Mouse (Mus musculus) limb, embryonic 10.5 days (tissue): Measurements from ENCODE around the gene Thrsp. TPM values are rescaled to one million over a fixed set of nuclear protein-coding genes. Genes with fewer than 3 reads are reported as not detected.

Experiments
- DNase-seq: peaks from one replicate; pipeline ENCODE4 v3.0.0-alpha.2; 2017; ENCODE audit warnings: low spot score
- H3K27ac ChIP-seq: fragments of 300-500 bp; sonication (generic); 2 replicates; pipeline ENCODE4 v1.5.1; 2016; ENCODE audit warnings: mild to moderate bottlenecking
- H3K27me3 ChIP-seq: fragments of 300-500 bp; sonication (generic); 2 replicates; pipeline ENCODE4 v1.6.1; 2016; ENCODE audit warnings: low read depth, mild to moderate bottlenecking; ENCODE audit not compliant: poor library complexity, severe bottlenecking
- H3K36me3 ChIP-seq: fragments of 300-500 bp; sonication (generic); 2 replicates; pipeline ENCODE4 v1.6.1; 2016; ENCODE audit warnings: mild to moderate bottlenecking, moderate library complexity
- H3K4me1 ChIP-seq: fragments of 300-500 bp; sonication (generic); 2 replicates; pipeline ENCODE4 v1.6.1; 2016
- H3K4me3 ChIP-seq: fragments of 300-500 bp; sonication (generic); 2 replicates; pipeline ENCODE4 v1.5.1; 2016; ENCODE audit warnings: mild to moderate bottlenecking, moderate library complexity
- H3K9me3 ChIP-seq: fragments of 300-500 bp; sonication (generic); replicated peaks from 2 replicates; pipeline ENCODE4 v1.6.1; 2016; ENCODE audit warnings: mild to moderate bottlenecking
- WGBS: fragments of 180-500 bp; shearing (Covaris S2); methylation state at CpG from one replicate; pipeline ENCODE4 v1.1.7; 2016; 5-methylcytosine and 5-hydroxymethylcytosine counted together
- polyA plus RNA-seq: library from polyadenylated mRNA; unstranded; fragments of >200 nt; fragmentation: Nextera tagmentation; extraction: Ambion mirVana; gene quantifications from 2 replicates; pipeline ENCODE4 v1.2.1, GENCODE M21; 2016

The Thrsp gene
- polyA plus RNA-seq, 1 experiment from 2014 or later = 0.46 TPM

GRCm38 (mm10) chr7:97427778-97428420 is 10.4 kb upstream of the Thrsp start:
- Histone ChIP-seq H3K4me3 (no peak overlapping the region), H3K4me1 (peaks cover 18% of the 10 kb centered on the region), H3K27me3 (no peaks in the 10 kb centered on the region), H3K9me3 (no peaks in the 10 kb centered on the region), H3K27ac (no peak overlapping the region), H3K36me3 (no peaks in the 10 kb centered on the region)
- 85% methylated on average over 5 of the region's 5 CpGs for WGBS
- no peak for DNase-seq

GRCm38 (mm10) chr7:97427296-97427695 is 9.8 kb upstream of the Thrsp start:
- Histone ChIP-seq H3K36me3 (no peaks in the 10 kb centered on the region), H3K27me3 (no peaks in the 10 kb centered on the region), H3K9me3 (no peaks in the 10 kb centered on the region), H3K27ac (no peak overlapping the region), H3K4me3 (no peak overlapping the region), H3K4me1 (peaks cover 18% of the 10 kb centered on the region)
- DNase-seq = no peak
- WGBS = 83% methylated on average over 6 of the region's 6 CpGs

DNA sequence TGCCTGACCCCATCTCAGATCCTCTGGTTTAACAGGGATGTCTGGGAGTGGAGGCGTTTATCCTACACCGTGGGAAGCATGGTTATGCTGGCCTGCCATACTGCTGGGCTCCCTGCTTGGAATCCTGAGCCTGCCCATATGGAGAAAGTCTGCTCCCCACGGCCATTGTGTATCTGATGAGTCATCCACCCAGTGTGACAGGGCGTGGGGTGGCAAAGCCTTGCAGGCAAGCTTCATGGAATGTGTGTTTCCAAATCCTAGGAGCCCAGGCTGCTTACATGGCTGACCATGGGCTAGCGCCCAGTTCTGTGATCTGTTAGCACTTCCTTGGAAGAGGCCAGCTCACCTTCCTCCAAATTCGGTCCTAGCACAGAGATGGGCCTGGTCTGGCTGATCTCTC is 9.0 kb upstream of the Thrsp start:
- Histone ChIP-seq H3K4me1 (peaks cover 18% of the 10 kb centered on the region), H3K9me3 (no peaks in the 10 kb centered on the region), H3K4me3 (no peak overlapping the region), H3K27ac (no peak overlapping the region), H3K36me3 (no peaks in the 10 kb centered on the region), H3K27me3 (no peaks in the 10 kb centered on the region)
- 75% methylated on average over 6 of the region's 6 CpGs for WGBS
- no peak for DNase-seq

DNA sequence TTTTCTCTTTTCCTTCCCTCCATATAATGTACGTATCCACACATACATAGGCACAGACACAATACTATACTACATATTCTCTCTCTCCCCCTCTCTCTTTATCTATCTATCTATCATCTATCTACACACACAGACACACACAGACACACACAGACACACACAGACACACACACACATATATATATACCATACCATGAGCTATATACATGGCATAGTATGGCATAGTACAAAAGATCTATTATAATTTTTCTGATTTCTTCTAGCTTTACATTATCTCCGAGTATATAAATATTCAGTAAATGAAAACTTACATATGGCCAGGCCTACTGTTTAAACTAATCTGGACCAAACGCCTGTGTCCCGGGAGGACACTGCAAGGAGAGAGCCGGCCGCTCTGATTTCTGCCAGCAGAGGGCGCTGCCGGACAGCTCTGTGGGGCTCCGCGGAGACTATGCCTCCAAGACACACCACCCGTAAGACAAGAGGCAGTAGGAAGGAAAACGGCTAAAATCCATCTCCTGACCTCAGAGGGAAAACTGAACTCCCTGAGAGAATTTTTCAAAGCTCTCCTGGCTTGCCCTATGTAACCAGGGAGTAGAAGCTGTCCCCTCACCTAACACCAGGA is 7.2 kb upstream of the Thrsp start:
- no peaks in the 10 kb centered on the region for H3K9me3 ChIP-seq
- DNase-seq = peak; percentile 97
- H3K4me1 ChIP-seq = peaks cover 12% of the 10 kb centered on the region
- WGBS = 9% methylated on average over 12 of the region's 12 CpGs
- H3K27me3 ChIP-seq = no peaks in the 10 kb centered on the region
- H3K36me3 ChIP-seq = no peaks in the 10 kb centered on the region
- 0 out of 2 replicates have a peak overlapping the region, but pooled peaks have one; percentile 13 for H3K4me3 ChIP-seq
- H3K27ac ChIP-seq = no peak overlapping the region

- Histone ChIP-seq H3K4me3 (no peak overlapping the region), H3K36me3 (no peaks in the 10 kb centered on the region), H3K9me3 (no peaks in the 10 kb centered on the region), H3K27ac (no peak overlapping the region), H3K27me3 (no peaks in the 10 kb centered on the region), H3K4me1 (peaks cover 4% of the 10 kb centered on the region)
- DNase-seq = no peak
- 74% methylated on average over 5 of the region's 5 CpGs for WGBS
These were observed 6.2 kb upstream of the Thrsp start for GRCm38 (mm10) chr7:97423754-97424153.

DNA sequence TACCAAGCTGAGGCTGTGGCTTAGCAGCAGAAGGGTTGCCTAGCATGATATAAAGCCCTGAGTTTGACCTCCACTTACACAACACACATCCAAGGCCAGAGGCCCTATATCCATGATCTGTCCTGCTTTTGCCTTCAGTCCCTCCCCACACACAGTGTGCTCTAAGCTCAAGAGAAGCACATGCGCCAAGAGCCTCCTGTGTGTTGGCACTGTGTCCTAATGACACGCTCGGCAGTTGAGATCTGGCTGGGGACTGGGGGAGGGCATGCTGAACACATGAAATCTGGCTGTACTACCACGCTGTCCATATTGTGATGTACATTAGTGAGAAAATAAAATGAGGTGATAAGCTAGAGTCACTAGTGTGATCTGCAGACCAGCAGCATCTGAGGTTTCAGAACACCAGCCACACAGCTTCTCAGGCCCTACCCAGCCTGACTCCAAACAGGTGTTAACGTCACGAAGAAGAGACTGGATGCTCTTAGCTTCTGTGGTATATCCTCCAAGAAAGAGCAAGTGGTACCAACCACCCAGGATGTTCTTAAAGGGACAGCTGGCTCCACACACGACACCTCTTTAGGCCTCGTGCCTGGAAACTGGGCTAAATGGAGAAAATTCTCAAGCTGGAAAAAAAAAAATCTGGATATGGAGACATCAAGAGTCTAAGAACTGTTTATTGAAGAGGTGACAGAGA is 3.6 kb upstream of the Thrsp start:
- WGBS = 88% methylated on average over 8 of the region's 8 CpGs
- Histone ChIP-seq H3K27me3 (no peaks in the 10 kb centered on the region), H3K27ac (no peak overlapping the region), H3K4me1 (peaks cover 4% of the 10 kb centered on the region), H3K9me3 (no peaks in the 10 kb centered on the region), H3K4me3 (no peak overlapping the region), H3K36me3 (no peaks in the 10 kb centered on the region)
- no peak for DNase-seq

- Histone ChIP-seq H3K4me1 (peaks cover 6% of the 10 kb centered on the region), H3K4me3 (no peak overlapping the region), H3K36me3 (no peaks in the 10 kb centered on the region), H3K27ac (no peak overlapping the region), H3K9me3 (no peaks in the 10 kb centered on the region), H3K27me3 (no peaks in the 10 kb centered on the region)
- 77% methylated on average over 1 of the region's 1 CpGs for WGBS
- DNase-seq = no peak
These were observed 2.9 kb upstream of the Thrsp start for GRCm38 (mm10) chr7:97420406-97420805.

GRCm38 (mm10) chr7:97419163-97419562 is 1.6 kb upstream of the Thrsp start:
- peaks cover 5% of the 10 kb centered on the region; the same call in 1 of the 2 replicates for H3K4me1 ChIP-seq
- WGBS = 85% methylated on average over 5 of the region's 5 CpGs
- 0 out of 2 replicates have a peak overlapping the region, but pooled peaks have one; percentile 1 for H3K27ac ChIP-seq
- H3K9me3 ChIP-seq = no peaks in the 10 kb centered on the region
- H3K27me3 ChIP-seq = no peaks in the 10 kb centered on the region
- no peak overlapping the region for H3K4me3 ChIP-seq
- H3K36me3 ChIP-seq = no peaks in the 10 kb centered on the region
- no peak for DNase-seq

DNA sequence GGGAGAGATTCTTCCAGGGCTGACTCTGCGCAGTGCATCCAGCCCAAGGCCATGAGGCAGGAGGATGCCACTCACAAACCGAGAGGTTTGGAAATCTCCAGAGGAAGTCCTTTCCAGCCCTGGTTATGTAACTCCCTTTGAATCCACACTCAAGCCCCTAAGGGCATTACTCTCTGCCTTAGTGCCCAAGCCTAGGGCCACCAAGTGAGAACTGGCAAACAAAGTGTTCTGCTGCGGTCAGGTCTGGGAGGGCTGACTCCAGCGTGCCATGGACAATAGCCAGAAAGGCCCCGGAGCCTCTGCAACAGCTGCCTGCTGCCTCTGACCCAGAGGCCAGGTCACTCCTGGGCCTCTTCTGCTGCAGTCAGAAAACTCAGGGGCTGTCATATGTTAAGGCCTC is 1.2 kb upstream of the Thrsp start:
- WGBS = 88% methylated on average over 5 of the region's 5 CpGs
- no peak for DNase-seq

GRCm38 (mm10) chr7:97416473-97416872 is 1.1 kb downstream of the Thrsp start:
- no peak overlapping the region for H3K4me3 ChIP-seq
- H3K4me1 ChIP-seq = peaks cover 5% of the 10 kb centered on the region; the same call in 1 of the 2 replicates
- WGBS = 77% methylated on average over 4 of the region's 4 CpGs
- DNase-seq = no peak
- no peaks in the 10 kb centered on the region for H3K27me3 ChIP-seq
- H3K36me3 ChIP-seq = peaks cover 16% of the 10 kb centered on the region
- H3K27ac ChIP-seq = no peak overlapping the region
- no peaks in the 10 kb centered on the region for H3K9me3 ChIP-seq

More for the DNA sequence above, 1.2 kb upstream of the Thrsp start:
- H3K27me3 ChIP-seq = no peaks in the 10 kb centered on the region
- no peaks in the 10 kb centered on the region for H3K9me3 ChIP-seq
- peaks cover 5% of the 10 kb centered on the region; the same call in 1 of the 2 replicates for H3K4me1 ChIP-seq
- H3K36me3 ChIP-seq = no peaks in the 10 kb centered on the region
- H3K27ac ChIP-seq = 0 out of 2 replicates have a peak overlapping the region, but pooled peaks have one; percentile 1
- no peak overlapping the region for H3K4me3 ChIP-seq

GRCm38 (mm10) chr7:97414915-97415687 is 2.4 kb downstream of the Thrsp start:
- Histone ChIP-seq H3K9me3 (no peaks in the 10 kb centered on the region), H3K4me3 (no peak overlapping the region), H3K36me3 (peaks cover 29% of the 10 kb centered on the region), H3K27ac (no peak overlapping the region), H3K4me1 (peaks cover 5% of the 10 kb centered on the region; the same call in 1 of the 2 replicates), H3K27me3 (no peaks in the 10 kb centered on the region)
- DNase-seq = no peak
- 61% methylated on average over 9 of the region's 9 CpGs for WGBS

DNA sequence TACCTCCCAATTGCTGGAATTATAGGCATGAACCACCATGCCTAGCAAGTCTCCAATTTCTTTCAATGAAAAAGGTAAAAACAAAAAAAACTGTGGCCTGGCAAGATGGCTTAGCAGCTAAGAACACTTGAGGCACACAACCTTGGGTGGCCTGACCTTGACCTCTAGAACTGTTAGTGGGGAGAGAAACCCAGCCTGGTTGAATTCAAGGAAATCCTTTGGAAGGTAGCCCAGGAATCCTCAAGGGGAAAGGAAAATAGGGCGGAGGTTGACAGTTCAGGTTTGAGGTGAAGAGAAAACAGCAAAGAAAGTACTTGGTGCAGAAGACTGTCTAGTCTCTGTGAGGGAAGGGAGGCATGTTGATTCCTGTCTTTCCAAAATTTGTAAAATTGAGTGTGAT is 3.1 kb downstream of the Thrsp start:
- Histone ChIP-seq H3K36me3 (peaks cover 35% of the 10 kb centered on the region), H3K4me1 (peaks cover 5% of the 10 kb centered on the region; the same call in 1 of the 2 replicates), H3K27me3 (no peaks in the 10 kb centered on the region), H3K27ac (no peak overlapping the region), H3K9me3 (no peaks in the 10 kb centered on the region), H3K4me3 (no peak overlapping the region)
- no peak for DNase-seq
- 83% methylated on average over 1 of the region's 1 CpGs for WGBS
